In the genomic region with DNA sequence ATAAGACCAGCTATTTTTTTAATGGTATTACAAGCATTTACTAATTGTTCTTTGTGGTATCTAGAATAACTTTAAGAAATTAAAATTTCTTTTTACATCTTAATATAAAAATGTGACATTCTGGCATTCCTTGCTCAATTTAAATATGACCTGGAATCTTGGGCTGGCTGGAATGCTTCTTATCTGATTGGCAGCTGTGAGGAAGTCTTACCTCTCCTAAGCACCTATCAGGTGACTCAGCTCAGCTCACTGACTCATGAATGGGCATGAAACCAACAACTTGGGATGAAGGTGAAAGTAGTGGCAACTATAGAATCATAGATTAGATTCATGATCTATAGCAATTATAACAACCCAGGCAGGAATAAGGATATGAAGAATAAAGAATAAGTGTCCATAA, we compare ENCODE assay signal across 22 mouse cellular contexts. TPM values are rescaled to one million over a fixed set of nuclear protein-coding genes. Genes with fewer than 3 reads are reported as not detected.
DNase-seq lines count a peak whose midpoint lies in the region; TF ChIP-seq lines count a peak whose summit lies in the region.
"Had no signal": no experiment of that assay in that cellular context is flagged by ENCODE, and none has a peak within 500 bp of the region (broad histone marks: within the 10 kb centered on the region; RNA-seq: fewer than 3 reads in every experiment).

No protein-coding gene starts in this region.

- no peak overlapping the region for H3K4me3 ChIP-seq in lung, adult 2 months (replicated peaks; ENCODE audit: extremely low read depth, low read depth, low read length)
- H3K4me3 ChIP-seq: embryonic facial prominence, embryonic 12.5 days; embryonic facial prominence, embryonic 15.5 days; gastrocnemius, adult 2 months; hindbrain, embryonic 12.5 days; hindbrain, embryonic 15.5 days had no signal

- TF ChIP-seq POLR2A in lung, adult 2 months (IDR thresholded peaks at IDR 0.05; ENCODE audit: borderline replicate concordance, extremely low read depth, low read depth, low read length): no peak

- TF ChIP-seq CTCF in lung, adult 2 months (IDR thresholded peaks at IDR 0.05; ENCODE audit: insufficient read depth, low read length): no peak

- no peaks in the 10 kb centered on the region for H3K4me1 ChIP-seq in lung, adult 2 months (ENCODE audit: control insufficient read depth, insufficient read depth, low read length)
- H3K4me1 ChIP-seq: embryonic facial prominence, embryonic 12.5 days; embryonic facial prominence, embryonic 15.5 days; hindbrain, embryonic 12.5 days; hindbrain, embryonic 15.5 days had no signal

- peak; percentile 12 to 34 for DNase-seq in adrenal gland, adult (ENCODE audit: inconsistent age in 2 of 2, low spot score in 1 of 2)
- no peak for DNase-seq in adrenal gland, postnatal 14 days
- peak; percentile 22 for DNase-seq in kidney, adult 9 months
- DNase-seq in kidney, postnatal 14 days: no peak
- DNase-seq in lung, postnatal 10 days: peak; percentile 11
- DNase-seq in lung, adult 2 months: no peak
- peak; percentile 25 for DNase-seq in lung, postnatal 25 days (ENCODE audit: low spot score)
- no peak for DNase-seq in cerebellum, adult 9-10 months
- DNase-seq: adrenal gland, postnatal 25 days; B cell, adult 2 months; cerebellum, adult 11-12 months; cerebellum, adult 8-10 months; cerebellum, postnatal 14 days; forebrain, postnatal 0 days; gastrocnemius, adult 2 months; gastrocnemius, postnatal 14 days; heart, adult 11 months had no signal

RNA-seq across cellular contexts. Expression of a gene that starts 42.1 kb away (rescaled TPM):
- 18.7 and 29.5 TPM in 2 replicates for total RNA-seq in adrenal gland, postnatal 14 days (2021)
- 5.4 and 8.7 TPM in 2 replicates for polyA plus RNA-seq in lung, adult 2 months (2012; rRNA removed)
- polyA plus RNA-seq: G1E had no signal

Comparison
In these comparisons a context has a peak if more than half of its experiments do, and no peak if none do; other contexts are left out.
1. DNase-seq: peak in adrenal gland, adult (2 of 2), kidney, adult 9 months (single experiment), lung, postnatal 10 days (single experiment) and lung, postnatal 25 days (single experiment); none in adrenal gland, postnatal 14 days (single experiment), kidney, postnatal 14 days (single experiment), lung, adult 2 months (single experiment) and cerebellum, adult 9-10 months (single experiment).